Mouse (Mus musculus): ENCODE measurements at regions not wholly inside any gene's neighbourhood (a gene's known extent, or its start where the extent isn't known, plus 50 kb on each side); places are given as distances from the start of the nearest gene placed in this dataset.

DNA sequence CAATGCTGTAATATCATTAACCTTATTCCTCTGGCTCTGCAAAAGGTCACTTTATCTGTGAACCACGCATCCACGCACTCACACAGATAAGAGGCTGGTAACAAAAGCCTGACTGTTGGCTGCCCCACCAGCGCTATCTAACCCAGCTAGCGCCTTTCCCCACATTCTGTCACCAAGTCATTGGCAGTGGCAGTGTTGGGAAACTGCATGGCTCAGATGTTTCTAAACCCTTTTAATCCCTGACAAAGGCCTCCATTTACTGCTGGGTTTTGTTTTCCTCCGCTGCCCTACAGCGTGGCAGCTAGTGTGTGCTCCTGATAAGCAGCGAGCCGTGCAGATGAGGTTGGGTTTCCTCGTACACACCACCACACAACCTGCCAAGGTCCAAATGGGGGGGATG lies 55.7 kb downstream of the Id4 start:
- no peak for DNase-seq (ENCODE audit: low read depth, low spot score)

DNA sequence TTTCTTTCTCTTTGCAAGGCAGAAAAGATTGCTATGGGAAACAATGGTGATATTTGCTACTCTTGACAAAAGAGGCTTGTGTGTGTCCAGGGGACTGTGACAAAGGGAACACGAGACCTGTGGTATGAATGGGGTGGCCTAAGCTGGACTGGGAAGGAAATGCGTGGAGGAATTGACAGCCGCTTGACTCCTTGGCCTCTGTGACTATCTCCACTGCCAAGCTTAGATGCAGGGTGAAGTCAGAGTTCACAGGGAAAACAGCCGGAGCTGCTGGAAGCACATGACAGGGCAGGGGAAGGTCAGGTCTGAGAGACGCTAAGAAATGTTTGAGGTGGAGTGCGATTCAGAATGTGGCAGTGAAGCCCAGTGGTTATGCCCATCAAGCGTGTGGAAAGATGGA lies 56.4 kb downstream of the Id4 start:
- DNase-seq (ENCODE audit: low read depth, low spot score) = no peak

DNA sequence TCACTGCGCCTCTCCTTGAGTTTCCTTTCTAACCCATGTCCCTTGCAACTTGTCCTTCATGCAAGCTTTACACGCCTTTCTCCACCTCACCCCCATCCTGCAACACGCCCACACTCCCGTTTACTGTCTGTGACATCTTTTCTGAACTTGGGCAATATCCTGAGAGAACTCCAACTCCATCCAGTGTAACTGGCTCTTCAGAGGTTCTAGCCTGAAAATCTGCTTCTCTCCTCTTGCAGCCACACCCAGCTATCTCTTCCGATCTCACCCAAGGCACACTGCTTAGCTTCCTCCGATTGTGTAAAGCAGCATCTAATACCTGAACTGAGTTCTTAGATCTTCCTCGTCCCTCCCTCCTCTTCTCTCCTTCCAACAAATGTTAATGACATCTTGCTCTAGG lies 58.0 kb downstream of the Id4 start:
- DNase-seq (ENCODE audit: low read depth, low spot score) = no peak

DNA sequence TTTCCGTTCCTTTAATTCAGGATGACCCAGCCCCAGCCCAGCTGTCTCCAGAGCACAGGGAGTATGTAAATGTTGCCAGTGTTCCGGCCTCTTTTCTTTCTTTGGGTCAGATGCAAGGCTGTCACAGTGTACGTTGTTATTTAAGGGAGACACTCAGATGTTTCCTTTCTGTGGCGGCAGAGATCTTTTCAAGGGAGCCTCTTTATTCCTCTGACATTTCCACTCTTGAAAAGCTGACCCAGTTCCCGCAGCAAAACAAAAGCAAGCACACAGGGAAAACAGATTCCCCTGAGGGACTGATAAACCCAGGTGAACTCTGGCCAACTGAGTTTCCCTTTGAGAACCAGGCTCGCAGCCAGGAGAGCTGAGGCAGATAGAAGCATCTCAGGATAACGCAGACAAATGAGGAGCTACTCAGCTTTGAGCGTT lies 63.3 kb downstream of the Id4 start:
- DNase-seq (ENCODE audit: low read depth, low spot score) = no peak

DNA sequence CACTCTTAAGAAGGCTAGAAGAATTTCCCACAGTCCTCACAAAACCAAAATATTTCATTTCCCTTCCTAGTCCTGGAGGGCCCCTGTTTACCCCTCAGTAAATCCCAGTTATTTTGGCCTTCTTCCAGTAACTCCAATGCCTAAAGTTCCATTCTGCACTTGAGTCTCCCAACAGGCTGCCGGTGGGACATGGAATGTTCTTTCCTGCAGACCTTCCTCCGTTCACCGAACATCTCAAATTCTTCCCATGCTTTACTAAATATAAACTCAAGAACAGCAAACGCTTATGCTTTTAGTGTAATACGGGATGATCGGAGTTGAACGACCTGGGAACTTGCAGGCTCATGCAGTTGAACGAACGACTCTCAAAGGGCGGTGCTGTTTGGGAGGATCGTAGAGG lies 69.6 kb downstream of the Id4 start:
- no peak for DNase-seq (ENCODE audit: low read depth, low spot score)

DNA sequence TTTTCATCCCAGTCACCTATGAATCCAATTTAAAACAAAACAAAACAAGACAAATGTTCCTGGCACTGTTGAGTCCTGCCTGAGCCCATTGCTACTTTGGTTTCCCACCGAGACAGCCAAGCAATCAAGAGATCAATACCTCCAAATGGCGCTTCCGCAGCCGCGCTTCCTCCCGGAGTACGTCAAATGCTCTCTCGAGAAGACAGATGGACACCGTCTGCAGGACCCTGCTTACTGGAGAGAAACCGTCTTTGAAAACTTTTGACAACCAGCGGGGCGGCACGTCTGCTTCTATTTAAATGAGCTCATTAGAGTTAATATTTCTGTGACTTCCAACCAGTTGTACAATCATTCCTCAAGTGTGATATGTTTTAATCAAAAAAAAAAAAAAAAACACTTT lies 75.1 kb downstream of the Id4 start:
- no peak for DNase-seq (ENCODE audit: low read depth, low spot score)

DNA sequence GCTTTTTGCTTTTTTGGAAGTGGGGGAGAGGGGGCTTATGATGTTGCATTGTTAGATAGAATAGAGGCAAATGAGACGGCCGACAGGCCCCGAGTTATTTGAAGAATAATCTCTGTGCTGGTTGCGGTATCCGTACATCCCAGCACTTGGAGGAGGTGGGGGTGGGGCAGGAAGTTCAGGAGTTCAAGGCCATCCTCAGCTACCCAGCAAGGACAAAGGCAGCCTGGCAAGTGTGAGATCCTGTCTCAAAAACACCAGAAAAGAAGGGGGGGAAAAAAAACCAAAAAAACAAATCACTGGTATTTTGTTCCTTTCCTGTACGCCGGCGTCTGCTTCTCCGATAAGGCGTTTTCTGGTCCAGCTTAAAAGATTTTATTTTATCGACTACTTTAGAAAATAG lies 75.6 kb downstream of the Id4 start:
- no peak for DNase-seq (ENCODE audit: low read depth, low spot score)

DNA sequence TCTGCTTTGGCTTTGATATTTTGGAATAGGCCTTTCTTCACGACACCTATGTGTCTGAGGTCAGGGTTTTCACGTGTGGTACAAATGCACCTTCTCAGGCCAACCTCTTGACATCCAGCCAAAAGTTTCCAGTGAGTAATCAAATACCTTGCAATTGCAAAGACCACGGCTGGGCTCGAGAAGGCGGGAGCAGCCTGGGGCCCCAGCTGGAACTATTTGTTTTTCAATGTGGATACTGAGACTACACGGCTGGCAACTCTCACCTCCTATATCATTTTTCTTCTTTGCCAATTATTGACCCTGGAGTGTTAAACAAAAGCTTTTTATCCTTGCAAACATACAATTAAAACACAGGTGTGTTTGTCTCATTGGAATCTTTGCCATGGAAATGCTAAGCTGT lies 77.5 kb downstream of the Id4 start:
- no peak for DNase-seq (ENCODE audit: low read depth, low spot score)

- no peak for DNase-seq (ENCODE audit: low read depth, low spot score)
These were observed 89.1 kb downstream of the Id4 start for GRCm38 (mm10) chr13:48350124-48350523.

GRCm38 (mm10) chr13:48350955-48351354 lies 89.9 kb downstream of the Id4 start:
- DNase-seq (ENCODE audit: low read depth, low spot score) = no peak

DNA sequence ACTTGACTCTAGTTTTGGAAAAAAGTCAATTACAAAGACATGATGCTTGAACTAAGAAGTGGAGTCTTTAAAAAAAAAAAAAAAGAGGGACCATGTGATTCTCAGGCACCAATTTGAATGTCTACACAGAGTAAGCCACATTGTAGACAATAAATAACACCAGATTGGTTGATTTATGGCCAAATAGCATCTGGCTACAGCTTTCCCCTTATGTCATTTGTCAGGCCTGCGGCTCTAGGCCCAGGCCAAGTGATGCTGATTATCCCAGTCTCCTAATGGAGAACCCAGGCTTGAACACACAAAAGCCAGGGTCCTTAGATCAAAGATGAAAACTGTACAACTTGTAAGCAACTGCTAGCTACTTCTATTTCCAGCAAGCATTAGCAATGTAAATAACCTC lies 96.1 kb downstream of the Id4 start:
- DNase-seq (ENCODE audit: low read depth, low spot score) = no peak

DNA sequence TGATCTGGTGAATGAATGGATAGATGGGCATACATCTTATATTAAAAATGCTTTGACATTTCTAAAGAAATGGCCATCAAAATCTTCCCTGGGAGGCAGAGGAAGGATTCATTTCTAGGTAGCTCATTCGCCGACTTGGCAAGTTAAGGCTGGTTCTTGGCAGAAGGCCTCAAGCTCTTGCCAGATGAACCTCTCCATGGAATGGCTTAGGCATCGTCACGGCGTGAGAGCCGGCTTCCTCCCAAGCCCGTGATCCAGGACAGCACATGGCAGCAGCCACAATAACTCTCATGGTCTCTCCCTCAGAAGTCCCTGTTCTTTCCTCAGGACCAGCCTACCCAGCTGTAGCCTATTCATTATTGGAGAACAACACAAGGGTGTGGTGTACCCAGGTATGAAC lies 96.6 kb downstream of the Id4 start:
- no peak for DNase-seq (ENCODE audit: low read depth, low spot score)

GRCm38 (mm10) chr13:48371060-48371459 lies 110.0 kb downstream of the Id4 start:
- DNase-seq (ENCODE audit: low read depth, low spot score) = no peak

- no peak for DNase-seq (ENCODE audit: low read depth, low spot score)
These were observed 115.4 kb downstream of the Id4 start for GRCm38 (mm10) chr13:48376405-48376804.

- no peak for DNase-seq (ENCODE audit: low read depth, low spot score)
These were observed 122.8 kb downstream of the Id4 start for GRCm38 (mm10) chr13:48383580-48384445.

GRCm38 (mm10) chr13:48384901-48385300 lies 123.9 kb downstream of the Id4 start:
- no peak for DNase-seq (ENCODE audit: low read depth, low spot score)

DNA sequence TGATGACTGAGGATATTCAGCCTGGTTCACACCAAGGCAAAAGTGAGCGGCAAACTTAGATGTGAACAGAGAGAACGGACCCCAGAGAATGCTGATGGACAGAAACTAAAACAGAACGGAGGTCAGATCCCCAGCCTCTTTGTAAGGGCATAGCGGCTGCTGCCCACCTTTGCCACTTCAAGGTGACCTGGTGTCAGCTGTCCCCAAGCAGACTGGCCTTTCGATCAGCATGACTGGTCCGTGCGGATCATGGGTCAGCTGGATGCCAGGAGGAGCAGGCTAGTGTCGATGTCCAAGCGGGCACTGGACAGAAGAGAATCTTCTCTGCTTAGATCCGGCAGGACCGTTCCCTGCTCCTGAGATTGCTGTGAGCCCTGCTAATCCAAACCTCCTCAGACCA lies 122.1 kb downstream of the Zfp169 start:
- no peak for DNase-seq (ENCODE audit: low read depth, low spot score)

DNA sequence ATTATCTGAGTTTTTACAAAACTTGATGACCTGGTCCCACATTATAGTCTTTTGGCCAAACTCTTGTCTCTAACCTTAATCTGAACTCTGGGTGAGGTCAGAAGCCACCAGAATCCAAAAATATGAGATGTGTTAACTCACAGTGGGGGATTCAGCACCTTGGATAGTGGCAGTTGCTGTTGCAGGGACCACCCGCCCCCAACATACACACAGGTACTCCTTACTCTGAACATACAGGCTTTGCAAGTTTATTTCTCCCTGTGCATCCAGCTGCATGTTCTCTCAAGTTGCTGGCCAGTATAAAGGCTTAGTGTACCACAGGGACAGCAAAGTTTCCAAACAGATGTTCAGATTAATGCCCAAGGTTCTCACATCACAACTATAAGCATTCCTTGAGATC lies 115.5 kb downstream of the Zfp169 start:
- DNase-seq (ENCODE audit: low read depth, low spot score) = peak; percentile 22

- DNase-seq (ENCODE audit: low read depth, low spot score) = no peak
These were observed 114.6 kb downstream of the Zfp169 start for GRCm38 (mm10) chr13:48398617-48399016.

DNA sequence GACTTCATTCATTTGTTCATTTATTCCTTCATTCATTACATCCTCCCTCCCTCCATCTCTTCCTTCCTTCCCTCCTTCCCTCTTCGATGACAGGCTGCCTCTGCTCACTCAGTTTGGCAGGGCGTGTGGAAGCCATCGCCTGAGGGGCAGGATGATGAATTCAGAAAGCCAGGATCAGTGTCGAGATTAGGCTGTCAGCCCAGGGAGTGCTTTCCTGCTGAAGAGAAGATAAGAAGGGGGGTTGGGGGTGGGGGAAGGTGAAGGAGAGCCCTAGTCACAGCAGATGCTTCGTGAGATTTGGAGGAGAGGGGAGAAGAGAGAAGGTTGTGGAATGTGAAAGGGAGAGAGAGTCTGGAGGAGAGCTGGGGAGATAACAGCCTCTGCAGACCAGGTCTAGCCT lies 110.9 kb downstream of the Zfp169 start:
- DNase-seq (ENCODE audit: low read depth, low spot score) = no peak

DNA sequence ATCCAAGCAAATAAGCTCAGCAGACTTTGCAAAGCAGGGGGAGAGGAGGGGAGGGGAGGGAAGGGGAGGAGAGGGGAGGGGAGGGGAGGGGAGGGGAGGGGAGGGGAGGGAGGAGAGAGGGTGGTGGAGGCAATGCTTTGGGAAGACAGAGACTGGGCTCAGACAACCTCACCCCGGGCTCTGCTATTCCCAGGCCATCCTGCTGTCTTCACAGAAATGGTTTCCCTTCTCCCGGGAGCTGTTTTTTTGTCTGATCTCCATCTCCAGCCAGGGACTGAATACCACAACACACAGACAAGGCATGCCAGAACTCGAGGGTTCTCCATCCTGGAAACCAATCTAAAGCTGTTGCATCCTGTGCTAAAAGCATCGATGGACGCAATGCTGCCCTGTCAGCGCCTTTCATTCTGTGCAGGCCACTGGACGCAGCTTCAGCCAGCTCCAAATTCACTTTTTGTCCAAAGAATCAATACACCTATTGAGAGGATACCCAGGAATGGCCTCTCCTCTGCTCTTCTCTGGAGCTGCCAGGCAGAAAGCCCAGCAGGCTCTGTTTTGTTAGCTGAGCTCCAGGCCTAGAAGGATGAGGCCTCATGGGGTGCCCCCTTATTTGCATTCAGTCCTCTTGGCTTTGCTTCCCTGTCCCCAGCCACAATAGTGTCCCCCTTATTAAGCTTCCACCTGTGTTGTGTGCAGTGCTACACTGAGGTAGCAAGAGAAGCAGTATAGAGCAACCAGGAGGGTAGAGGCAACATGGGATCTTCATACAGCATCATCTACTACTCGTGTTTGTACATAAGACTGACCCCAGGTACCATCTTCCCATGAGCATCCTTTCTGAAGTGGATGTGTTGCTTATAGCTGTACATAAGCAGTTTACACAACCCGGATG lies 90.6 kb downstream of the Zfp169 start:
- no peak for DNase-seq (ENCODE audit: low read depth, low spot score)

DNA sequence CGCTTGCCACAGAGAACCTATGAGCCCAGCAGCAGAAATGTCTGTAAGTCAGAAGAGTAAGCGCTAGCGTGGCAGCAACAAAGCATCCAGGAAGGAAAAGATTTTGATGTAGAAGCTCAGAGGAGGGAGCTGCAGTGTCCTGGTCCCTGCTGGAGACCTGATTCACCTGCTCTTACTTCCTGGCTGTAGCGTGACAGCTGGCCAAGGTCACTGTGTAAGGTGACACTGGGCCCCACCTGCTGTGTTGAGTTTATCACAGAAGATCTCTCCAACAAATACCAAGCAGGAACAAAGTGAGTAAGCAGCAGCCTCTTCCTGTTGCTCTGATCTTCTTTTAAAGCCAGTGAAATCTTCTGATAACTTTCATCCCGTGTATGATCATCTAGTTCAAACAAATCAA lies 86.4 kb downstream of the Zfp169 start:
- DNase-seq (ENCODE audit: low read depth, low spot score) = no peak

Data from embryo, embryonic 11.5 days (tissue).